In the genomic region with DNA sequence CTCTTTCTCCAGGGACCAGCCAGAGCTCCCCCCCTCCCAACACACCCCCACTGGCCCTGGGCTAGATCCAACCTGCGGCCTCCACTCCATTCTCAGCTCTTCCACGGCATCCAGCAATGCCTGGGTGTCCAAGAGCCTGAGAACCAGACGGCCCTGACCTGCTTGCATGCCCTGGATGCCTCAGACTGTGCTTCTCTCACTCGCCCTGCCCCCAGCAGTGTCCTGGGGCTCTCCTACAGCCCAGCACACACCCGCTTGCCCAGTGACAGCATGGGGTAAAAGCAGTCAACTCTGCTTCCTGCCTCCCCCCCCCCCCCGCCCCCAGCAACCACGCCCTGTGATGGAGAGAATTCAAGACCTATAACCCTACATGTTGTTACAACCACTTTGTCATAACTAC, we compare ENCODE assay signal across 34 mouse cellular contexts. TPM values are rescaled to one million over a fixed set of nuclear protein-coding genes. Genes with fewer than 3 reads are reported as not detected.
"Had no signal": no experiment of that assay in that cellular context is flagged by ENCODE, and none has a peak within 500 bp of the region (broad histone marks: within the 10 kb centered on the region; RNA-seq: fewer than 3 reads in every experiment).

No protein-coding gene starts in this region.

- H3K9me3 ChIP-seq: hindbrain, embryonic 12.5 days; hindbrain, embryonic 15.5 days; limb, embryonic 10.5 days; liver, embryonic 13.5 days; liver, embryonic 15.5 days had no signal

- DNase-seq: gastrocnemius, adult 2 months; gastrocnemius, postnatal 10 days; gastrocnemius, postnatal 25 days; heart, adult 18-20 months; heart, postnatal 10 days; heart, postnatal 4 days; kidney, adult 11 months; kidney, adult 2 months; kidney, adult 9 months; kidney, postnatal 14 days; kidney, postnatal 36 days; layer of hippocampus, adult 9-11 months; liver; liver, embryonic 13.5 days; liver, postnatal 0 days had no signal

- H3K9ac ChIP-seq: heart, embryonic 12.5 days; hindbrain, embryonic 12.5 days; hindbrain, embryonic 15.5 days; limb, embryonic 12.5 days; liver, embryonic 13.5 days; liver, embryonic 15.5 days; liver, postnatal 0 days had no signal

- H3K27me3 ChIP-seq: hindbrain, embryonic 12.5 days; hindbrain, embryonic 15.5 days; limb, embryonic 12.5 days; liver, embryonic 13.5 days; liver, embryonic 15.5 days had no signal

- H3K4me3 ChIP-seq: gastrocnemius, adult 2 months; heart, embryonic 10.5 days; heart, embryonic 12.5 days; hindbrain, embryonic 10.5 days; hindbrain, embryonic 12.5 days; hindbrain, embryonic 15.5 days; left cerebral cortex, adult 2 months; limb, embryonic 10.5 days; limb, embryonic 12.5 days; liver, embryonic 13.5 days; liver, embryonic 15.5 days had no signal

- H3K4me1 ChIP-seq: heart, embryonic 12.5 days; hindbrain, embryonic 15.5 days; liver, embryonic 13.5 days; liver, embryonic 15.5 days had no signal

- H3K27ac ChIP-seq: gastrocnemius, adult 2 months; heart, embryonic 10.5 days; hindbrain, embryonic 10.5 days; hindbrain, embryonic 12.5 days; hindbrain, embryonic 15.5 days; hindbrain, postnatal 0 days; kidney, postnatal 0 days; left cerebral cortex, adult 2 months; limb, embryonic 10.5 days; limb, embryonic 12.5 days; liver, embryonic 13.5 days; liver, embryonic 15.5 days had no signal

- H3K36me3 ChIP-seq: heart, embryonic 10.5 days; heart, embryonic 12.5 days; hindbrain, embryonic 10.5 days; hindbrain, embryonic 12.5 days; hindbrain, embryonic 15.5 days; limb, embryonic 10.5 days; limb, embryonic 12.5 days; liver, embryonic 13.5 days; liver, embryonic 15.5 days had no signal

- ATAC-seq: hindbrain, postnatal 0 days; intestine, embryonic 16.5 days; liver, postnatal 0 days had no signal

- H3K4me2 ChIP-seq: heart, embryonic 12.5 days; hindbrain, embryonic 12.5 days; hindbrain, embryonic 15.5 days; limb, embryonic 12.5 days; liver, embryonic 11.5 days; liver, embryonic 13.5 days; liver, embryonic 15.5 days had no signal

RNA-seq across cellular contexts. Expression of gene Kcnk12, which starts 42.3 kb away (rescaled TPM):
- total RNA-seq: gastrocnemius, adult 2 months; gastrocnemius, postnatal 10 days; gastrocnemius, postnatal 25 days; gastrocnemius, postnatal 4 days; heart, adult 18-20 months; heart, adult 8-10 months; heart, postnatal 25 days had no signal
- polyA plus RNA-seq: heart, embryonic 14.5 days; heart, embryonic 16.5 days; intestine, embryonic 14.5 days; intestine, embryonic 16.5 days; kidney, adult 2 months; limb, embryonic 10.5 days had no signal
